Mouse (Mus musculus) frontal cortex, adult (tissue): ENCODE measurements around the gene Sfrp4.
"Not testable (repeated sequence)": the region's sequence is repeated elsewhere in the genome, so short reads cannot be mapped to it uniquely, and the experiment has no call there.

Experiments used
- ATAC-seq: cut with Nextera tagmentation; 2 replicates; pipeline ENCODE4 v1.9.2; 2017; ENCODE audit warnings: mild to moderate bottlenecking, moderate library complexity, mixed read lengths; ENCODE audit not compliant: low TSS enrichment

Gene Sfrp4

DNA sequence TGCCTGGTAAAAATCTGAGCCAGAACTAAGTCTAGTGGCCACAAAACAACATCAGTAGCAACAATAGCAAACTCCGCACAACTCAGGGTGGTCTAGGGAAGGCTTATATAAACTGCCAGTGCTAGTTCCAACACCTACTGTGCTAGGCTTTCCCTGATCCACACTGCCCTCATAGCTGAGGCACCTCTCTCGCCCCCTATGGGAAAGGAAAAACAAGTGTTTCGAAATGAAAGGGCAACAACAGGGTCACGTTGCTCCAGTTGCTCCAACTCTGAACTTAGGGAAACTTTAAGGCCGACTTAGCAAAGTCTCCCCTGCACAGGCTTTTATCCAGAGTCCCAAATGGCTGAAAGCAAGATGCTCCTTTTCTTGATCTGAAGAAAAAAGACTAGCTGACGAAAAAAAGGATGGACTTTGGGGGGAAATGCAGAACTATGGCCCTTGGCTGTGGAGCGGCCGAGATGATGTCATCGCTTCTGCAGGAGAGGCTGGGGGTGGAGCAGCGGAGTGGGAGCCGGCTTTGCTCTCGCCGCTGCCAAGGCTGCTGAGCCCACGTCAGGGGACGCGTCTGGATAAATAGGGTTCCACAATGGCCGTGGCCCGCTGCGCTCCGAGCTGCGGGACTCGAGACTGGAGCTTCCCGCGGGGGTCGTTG lies at the start of gene Sfrp4:
Sfrp4 (plus strand) TSS at position 532 of the 655 bp plus-strand sequence.
- ATAC-seq, result peak; percentile 69

DNA sequence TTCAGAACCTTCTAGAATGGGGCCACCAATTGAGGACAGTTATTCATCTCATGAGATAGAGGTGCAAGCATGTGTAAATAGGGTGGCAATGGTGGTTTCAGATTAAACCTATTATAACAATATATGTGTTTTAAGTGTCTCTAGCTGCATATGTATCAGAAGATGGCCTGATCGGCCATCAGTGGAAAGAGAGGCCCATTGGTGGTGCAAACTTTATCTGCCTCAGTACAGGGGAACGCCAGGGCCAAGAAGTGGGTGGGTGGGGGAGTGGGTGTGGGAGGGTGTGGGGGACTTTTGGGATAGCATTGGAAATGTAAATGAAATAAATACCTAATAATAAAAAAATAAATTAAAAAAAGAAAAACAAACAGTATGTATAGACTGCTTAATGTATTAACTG lies 48.2 kb upstream of the Sfrp4 start:
- not testable (repeated sequence) for ATAC-seq

DNA sequence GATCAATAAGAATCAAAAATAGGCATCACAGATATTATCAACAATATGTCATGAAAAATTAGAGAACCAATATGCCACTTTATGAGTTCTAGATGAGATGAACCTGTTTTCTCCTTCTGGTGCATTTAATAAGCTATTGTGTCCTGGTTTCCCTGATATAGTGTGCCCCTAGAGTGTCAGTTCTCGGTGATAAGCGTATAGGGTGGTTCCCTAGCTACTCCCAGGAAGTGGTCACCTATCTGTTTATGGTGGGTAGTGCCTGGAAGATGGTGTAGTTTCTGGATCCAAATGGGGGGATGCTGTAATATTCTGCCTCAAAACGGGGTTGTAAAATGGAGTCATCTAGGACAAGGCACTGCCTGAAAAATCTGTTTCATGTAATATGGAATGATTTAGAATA lies 47.0 kb upstream of the Sfrp4 start:
- ATAC-seq, result no peak

DNA sequence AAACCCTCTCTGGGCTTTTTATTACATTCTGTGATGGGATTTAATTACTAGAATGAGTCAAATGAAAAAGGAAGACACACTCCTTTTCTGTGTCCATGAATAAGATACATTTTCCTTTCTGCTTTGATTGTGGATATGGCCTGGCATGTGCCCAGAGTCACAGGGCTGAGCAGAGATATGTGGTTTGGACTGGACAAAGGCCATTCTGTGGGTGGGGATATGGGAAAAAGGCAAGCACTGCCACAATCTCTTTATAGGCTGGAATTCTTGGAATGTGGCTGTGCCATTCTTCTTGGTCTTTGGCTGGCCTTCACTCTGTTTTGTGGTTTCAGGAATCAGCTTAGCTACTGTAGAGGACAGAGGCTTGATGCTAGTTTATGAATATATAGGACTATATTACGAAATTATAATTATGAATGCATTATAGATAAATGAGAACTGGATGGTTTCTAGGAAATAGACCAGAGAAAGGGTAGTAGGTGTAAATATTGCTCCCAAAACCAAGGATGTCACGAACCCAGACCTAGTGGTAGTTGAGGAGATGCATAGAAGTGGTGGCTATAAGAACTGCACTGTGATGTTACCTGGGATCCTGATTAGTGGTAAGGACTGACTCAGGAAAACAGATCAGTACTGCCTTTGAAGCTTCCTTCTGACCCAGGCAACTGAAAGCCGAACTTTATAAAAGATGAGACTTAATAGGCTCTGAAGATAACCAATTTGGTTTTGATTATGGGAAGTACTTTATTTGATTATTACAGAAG lies 31.7 kb upstream of the Sfrp4 start:
- ATAC-seq, result no peak

DNA sequence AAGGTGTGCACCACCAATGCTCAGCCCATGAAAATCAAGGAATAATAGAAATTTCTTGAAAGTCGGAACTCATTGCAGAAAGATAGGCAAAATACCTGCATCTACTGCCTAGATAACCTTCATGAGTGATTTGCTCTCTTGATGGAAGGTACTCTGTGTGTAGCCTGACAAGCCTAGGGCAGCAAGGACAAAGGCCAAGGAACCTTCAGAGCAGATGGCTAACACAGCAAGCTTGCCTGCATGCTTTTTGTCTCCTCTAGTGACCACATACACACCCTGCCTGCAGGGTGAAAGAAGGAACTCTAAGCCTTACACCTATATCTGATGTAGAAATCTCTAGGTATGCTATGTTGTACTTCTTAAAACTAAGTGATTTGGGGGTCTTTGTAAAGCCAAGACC lies 27.8 kb upstream of the Sfrp4 start:
- ATAC-seq, result no peak

DNA sequence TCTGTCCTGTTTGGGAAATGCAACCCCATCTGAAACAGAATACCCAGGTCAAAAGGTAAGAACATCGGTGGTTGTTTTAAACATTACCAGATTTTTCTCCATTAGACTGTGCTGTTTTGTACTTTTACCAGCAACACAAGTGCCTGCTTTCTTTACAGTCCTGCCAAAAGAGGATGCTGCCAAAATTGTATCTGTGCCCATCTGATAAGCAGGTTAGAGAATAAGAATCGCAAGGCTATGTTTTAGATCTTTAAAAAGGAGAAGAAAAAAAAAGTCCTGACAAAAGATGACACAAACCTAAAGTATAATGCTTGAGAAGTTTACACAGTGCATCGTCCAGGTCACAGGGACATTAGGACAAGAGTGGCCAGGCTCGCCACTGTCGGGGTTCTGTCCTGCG lies 23.7 kb upstream of the Sfrp4 start:
- ATAC-seq, result no peak

DNA sequence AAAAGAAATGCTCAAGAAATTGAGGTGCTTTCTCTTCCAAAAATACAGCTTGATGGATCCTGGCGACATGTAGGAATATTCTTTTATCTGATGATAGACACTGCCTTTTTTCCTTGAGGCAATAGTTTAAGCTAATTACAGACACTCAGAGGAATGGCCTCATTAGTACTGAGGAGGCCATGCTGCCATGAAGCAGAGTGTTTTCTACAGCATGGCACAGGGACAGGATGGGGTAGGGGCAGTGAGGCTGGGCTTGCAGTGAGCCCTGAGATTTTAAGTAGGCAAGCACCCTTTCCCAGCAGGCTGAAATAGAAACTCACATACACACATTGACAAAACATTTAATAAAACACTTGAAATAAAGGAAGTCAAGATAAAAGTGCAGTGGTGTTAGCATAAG lies 20.4 kb upstream of the Sfrp4 start:
- ATAC-seq, result no peak

DNA sequence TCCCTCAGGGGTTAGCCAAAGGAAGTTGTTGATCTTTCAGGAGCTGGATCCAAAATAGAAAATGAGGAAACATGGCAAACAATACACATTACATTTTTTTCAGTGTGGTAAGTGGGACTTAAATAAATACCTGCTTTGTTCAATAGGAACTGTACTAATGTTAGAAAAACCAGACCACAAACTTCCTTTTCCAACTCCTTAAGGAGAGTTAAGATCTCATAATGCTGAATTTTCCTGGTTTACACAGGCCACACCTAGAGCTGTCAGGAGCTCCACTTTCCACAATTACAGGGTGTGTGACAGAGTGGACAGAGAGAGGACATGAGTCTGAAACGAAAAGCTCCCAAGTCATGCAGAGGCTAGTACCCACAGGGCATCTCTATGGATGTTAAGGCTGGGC lies 19.2 kb upstream of the Sfrp4 start:
- no peak for ATAC-seq

DNA sequence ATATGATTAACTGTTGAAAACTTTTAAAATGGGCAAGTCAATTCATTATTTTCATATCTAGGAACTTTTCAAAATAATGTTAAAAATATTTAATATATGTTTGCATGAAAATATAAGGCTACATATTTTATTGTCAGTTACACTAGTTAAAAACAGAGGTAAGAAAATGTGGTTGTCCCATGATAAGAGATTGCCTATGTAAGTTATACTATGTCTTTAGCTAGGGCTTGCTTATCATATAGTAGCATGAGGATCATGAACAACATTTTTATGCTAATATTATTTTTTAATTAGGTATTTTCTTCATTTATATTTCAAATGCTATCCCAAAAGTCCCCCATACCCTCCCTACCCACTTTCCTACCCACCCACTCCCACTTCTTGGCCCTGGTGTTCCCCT lies 18.0 kb upstream of the Sfrp4 start:
- ATAC-seq, result no peak

DNA sequence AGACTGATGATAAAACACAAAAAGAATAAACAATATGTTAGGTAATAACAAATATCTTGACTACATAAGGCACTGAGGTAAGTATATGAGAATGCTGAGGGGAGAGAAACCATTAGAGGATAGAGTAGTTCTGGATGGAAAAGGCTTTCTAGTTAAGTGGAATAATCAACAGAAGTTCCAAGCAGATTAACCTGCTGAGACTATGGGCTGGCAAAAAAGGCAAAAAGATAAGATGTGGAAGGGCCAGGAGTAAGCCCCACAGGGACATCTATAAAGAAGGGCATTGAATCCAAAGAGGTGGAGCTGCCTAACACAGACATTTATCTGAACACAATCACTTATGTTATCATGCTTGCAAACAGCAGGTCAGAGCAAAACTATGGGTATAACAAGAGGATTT lies 14.8 kb upstream of the Sfrp4 start:
- no peak for ATAC-seq

DNA sequence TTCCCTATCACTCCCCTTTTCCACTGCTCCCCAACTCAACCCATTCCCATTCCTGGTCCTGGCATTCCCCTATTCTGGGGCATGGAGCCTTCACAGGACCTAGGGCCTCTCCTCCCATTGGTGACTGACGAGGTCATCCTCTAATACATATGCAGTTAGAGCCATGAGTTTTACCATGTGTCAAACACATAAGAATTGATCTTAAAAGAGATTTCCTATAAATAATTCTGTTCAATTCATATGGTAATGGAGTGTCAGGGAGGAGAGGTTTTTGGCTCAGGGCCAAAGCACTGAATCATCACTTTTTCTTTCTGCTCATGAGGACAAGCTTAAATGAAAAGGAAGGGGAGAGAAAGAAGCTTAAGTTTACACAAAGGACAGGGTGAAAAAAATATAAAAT lies 10.6 kb upstream of the Sfrp4 start:
- peak; percentile 79 for ATAC-seq

DNA sequence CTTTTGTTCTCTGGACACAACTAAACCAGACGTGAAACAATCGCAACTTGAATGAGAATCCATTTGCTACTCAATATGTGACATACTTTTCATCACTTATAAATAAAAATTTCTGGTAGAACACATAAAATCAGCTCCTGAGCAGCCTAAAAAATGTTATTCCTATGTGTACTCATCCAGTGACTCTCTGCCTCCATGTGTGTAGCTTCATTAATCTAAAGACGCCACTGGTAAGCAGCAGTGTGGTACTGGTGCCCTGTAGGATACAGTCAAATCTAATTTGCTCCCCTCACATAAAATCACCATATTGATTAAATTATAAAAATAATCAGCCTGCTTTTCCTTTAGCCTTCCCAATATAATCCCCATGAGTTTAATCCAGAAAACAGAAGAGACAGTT lies 9.9 kb upstream of the Sfrp4 start:
- no peak for ATAC-seq

DNA sequence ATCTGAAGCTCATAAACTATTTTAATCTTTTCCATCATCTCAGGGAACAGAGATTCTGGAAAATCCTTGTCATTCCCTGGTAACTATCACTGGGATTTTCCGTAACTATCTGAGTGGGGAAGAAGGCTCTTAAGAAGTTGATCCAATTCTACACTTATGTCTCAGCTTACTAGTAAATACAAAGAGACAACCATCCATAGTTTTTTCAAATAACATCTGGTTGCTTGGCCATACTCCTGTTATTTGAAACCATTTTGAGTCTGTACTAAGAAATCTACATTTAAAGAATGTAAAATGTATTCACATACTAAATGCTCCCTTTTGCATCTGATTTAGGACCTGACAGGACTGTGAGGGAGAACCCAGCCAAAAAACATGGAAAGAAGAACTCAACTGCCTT lies 9.5 kb upstream of the Sfrp4 start:
- ATAC-seq, result no peak

DNA sequence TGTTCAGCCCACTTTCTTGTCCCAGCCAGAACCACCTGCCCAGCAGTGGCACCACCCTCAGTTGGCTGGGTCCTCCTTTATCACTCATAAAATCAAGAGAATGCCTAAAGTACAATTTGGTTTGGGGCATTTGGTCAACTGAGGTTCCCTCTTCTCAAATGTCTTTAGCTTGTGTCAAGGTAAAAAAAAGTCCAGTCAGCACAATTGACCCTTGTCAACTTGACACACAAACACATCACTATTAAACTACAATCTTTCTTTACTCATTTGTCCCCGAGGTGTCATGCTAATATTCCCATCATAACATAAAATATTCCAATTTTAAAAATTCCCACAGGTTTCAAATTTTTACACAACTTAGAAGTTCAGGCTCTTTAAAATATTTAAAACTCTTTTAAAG lies 8.6 kb upstream of the Sfrp4 start:
- no peak for ATAC-seq

DNA sequence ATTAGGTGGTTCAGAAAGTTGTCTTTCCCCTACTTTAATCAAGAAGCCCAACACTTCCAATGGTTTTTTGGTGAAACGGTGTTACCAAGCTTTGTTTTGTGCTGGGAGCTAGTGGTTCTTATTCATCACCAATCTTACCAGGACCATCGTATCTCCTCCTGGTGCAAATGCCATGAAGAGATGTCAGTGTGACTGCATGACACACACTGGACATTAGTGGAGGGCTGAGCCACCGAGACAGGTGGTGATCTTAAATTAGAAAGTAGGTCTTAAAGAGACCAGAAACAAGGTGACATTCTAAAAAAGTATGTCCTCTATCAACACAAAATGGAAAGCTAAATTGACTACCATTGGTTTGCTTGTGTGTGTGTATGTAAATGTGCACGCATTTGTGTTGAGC lies 4.8 kb upstream of the Sfrp4 start:
- ATAC-seq, result no peak

DNA sequence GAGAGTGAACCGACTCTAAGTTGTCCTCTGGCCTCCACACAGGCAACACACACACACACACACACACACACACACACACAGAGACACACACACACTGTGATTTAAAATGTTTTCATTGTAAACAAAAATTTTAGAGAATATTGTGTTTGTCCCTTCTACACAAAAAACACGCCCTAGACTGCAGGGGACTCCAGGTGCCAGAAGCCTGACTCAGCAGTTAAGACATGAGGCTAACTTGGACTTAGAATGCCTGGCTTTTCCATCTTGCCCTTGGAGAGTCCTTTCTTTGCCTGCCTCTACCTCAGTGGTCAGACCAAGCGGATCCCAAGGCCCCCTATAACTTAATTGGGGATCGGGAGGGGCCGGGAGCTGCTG lies 4.1 kb upstream of the Sfrp4 start:
- ATAC-seq, result peak; percentile 35; the same call in 1 of the 2 replicates

DNA sequence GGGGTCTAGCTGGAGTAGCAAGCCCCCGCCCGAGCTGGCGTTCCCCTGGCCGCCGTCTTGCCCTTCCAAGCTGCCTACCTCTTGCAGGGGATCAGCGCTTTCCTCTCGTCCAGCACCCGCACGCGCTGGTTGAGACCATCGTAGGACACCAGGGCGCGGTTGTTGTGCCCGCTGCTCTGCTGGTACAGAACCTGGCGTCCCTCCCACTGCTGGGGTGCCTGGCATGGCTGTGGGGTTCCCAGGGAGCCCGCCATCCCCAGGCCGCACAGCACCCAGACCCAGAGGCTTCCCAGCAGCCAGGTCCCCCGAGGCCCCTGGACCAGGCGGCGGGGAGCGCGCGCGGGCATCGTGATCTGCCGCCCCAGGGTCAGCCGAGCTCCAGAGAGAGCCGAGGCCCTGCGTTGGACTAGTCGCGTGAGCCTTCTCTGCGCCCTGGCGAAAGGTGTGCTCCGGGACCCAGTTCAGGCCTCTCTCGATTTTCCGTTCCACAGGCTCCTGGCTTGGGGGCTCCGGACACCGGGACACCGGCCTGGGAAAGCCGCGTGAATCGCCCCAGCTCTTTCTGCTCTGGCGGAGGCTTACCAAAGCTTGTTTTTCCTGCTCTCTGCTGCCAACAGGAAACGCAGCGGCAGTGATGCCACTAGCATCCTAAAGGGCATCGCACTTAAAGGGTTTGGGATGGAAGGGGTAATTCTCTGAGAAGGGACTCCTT lies 3.5 kb upstream of the Sfrp4 start, which contains the start of gene Epdr1:
Epdr1 (minus strand) TSS at position 712 of the 712 bp plus-strand sequence.
- ATAC-seq, result peak; percentile 80

DNA sequence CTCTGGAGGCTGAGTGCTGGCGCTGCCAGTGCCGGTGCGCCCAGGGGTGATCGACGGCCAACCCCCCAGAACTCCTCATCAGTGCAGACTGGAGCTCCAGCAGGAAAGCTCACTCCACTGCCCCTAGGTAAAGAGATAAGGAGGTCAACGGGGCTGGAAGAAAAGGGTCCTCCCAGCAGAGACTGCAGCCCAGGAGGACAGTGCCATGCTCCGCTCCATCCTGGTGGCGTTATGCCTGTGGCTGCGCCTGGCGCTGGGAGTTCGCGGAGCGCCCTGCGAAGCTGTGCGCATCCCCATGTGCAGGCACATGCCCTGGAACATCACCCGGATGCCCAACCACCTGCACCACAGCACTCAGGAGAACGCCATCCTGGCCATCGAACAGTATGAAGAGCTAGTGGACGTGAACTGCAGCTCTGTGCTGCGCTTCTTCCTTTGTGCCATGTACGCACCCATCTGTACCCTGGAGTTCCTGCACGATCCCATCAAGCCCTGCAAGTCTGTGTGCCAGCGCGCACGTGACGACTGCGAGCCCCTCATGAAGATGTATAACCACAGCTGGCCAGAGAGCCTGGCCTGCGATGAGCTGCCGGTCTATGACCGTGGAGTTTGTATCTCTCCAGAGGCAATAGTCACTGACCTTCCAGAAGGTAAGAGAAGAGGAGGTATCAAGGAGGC lies 463 bp downstream of the Sfrp4 start:
- ATAC-seq, result peak; percentile 40

DNA sequence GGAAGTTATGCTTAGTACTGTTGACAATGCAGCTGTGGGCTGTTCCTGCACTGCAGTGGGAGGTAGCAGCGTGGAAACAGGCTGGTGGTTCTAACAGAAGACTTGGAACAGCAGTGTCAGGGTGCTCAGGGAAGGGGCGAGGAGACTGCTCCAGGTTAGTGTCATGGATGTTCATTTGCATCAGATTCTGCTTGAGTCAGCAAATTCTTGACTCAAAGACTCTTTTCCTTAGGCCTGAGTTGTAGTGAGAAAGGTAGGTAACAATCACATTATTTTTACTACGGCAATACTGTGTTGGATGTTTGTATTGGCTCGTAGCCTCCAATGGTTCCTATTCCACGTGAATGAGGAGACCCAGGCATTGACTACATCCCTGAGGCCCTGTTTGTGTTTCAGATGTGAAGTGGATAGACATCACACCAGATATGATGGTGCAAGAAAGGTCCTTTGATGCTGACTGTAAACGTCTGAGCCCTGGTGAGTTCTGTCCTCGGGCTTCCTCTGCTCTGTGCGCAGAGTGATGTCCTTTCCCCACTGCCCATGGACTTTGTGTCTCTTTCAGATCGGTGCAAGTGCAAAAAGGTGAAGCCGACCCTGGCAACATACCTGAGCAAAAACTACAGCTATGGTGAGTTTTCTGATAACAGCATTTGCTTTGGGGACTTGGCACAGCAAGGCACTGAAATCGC lies 1.9 kb downstream of the Sfrp4 start:
- no peak for ATAC-seq

DNA sequence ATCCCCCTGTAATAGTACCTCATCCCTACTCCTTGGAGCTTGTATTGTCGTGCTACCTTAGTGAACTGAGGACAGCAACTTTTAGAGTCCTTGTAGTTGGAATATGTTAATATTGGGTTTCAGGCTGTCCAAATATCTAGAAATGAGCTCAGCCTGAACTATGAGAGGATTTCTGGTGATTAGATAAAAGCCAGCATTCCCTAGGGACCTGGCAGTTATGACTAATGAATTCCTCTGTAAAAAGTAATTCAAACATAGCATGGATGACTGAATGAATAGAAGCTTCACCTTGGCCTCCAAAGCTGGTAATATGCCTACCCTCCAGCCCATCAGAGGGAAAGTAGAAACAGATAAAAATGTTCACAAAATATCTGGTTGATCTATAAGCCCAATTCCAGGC lies 3.6 kb downstream of the Sfrp4 start:
- ATAC-seq, result no peak

DNA sequence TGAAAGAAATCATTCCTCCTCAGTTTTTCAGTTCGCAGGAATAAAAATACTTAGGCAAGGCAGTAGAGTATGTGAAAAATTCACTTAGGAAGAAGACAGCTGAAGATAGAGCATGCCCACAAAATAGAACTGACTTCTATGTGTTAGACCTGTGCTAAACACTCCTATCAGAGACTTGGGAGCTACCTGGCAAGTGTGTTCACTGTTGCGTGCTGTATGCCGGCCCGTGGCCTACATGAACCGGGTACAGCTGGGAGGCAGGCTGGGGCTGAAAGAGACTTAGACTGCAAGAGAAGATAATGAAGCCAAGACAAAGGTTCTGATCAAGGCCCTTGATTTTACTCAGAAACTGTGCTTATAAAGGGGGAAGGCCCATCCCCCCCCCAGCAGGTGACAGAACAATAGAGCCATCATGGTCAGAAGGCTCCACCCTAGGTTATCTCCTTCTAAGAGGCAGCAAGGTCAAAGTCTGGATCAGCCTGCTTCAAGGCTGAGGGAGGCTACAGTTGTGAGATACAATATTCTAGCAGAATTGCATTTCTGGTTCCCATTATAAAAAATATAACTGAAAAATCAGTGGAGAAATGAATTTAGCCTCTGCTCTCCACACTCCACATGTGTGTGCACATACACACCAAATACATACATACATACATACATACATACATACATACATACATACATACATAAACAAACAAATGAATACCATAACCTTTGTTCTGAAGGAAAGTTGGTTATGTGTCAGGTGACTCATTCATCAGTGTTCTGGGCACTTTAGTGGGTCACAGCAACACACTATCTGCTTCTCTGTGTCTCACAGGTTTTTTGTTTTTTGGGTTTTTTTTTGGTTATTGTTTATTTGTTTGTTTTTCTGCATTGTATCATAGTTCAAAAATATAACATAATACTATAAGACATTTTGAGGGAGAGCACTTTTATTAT lies 8.1 kb downstream of the Sfrp4 start:
- no peak for ATAC-seq
